Mouse (Mus musculus) heart, embryonic 15.5 days (tissue): Measurements from ENCODE around the gene Fv1. TPM values are rescaled to one million over a fixed set of nuclear protein-coding genes. Genes with fewer than 3 reads are reported as not detected.
"Not testable (repeated sequence)": the region's sequence is repeated elsewhere in the genome, so short reads cannot be mapped to it uniquely, and the experiment has no call there.

Experiments used
- ATAC-seq: fragments of 200-750 bp; cut with Nextera tagmentation; replicated peaks from 2 replicates; pipeline ENCODE4 v1.8.0; 2017; ENCODE audit warnings: low read depth, moderate TSS enrichment; ENCODE audit not compliant: insufficient number of reproducible peaks, insufficient read depth, low FRiP score
- H3K27ac ChIP-seq: fragments of 300-500 bp; sonication (generic); 2 replicates; pipeline ENCODE4 v1.5.1; 2015; ENCODE audit warnings: mild to moderate bottlenecking, inconsistent platforms
- H3K27me3 ChIP-seq: fragments of 300-500 bp; sonication (generic); 2 replicates; pipeline ENCODE4 v1.6.1; 2015; ENCODE audit warnings: inconsistent platforms
- H3K36me3 ChIP-seq: fragments of 300-500 bp; sonication (generic); 2 replicates; pipeline ENCODE4 v1.6.1; 2015; ENCODE audit warnings: mild to moderate bottlenecking, inconsistent platforms
- H3K4me1 ChIP-seq: fragments of 300-500 bp; sonication (generic); replicated peaks from 2 replicates; pipeline ENCODE4 v1.6.1; 2015; ENCODE audit warnings: inconsistent platforms
- H3K4me2 ChIP-seq: fragments of 300-500 bp; sonication (generic); 2 replicates; pipeline ENCODE4 v1.6.1; 2015; ENCODE audit warnings: inconsistent platforms, mild to moderate bottlenecking, moderate library complexity
- H3K4me3 ChIP-seq: fragments of 300-500 bp; sonication (generic); 2 replicates; pipeline ENCODE4 v1.5.1; 2015; ENCODE audit warnings: mild to moderate bottlenecking, inconsistent platforms
- H3K9ac ChIP-seq: fragments of 300-500 bp; sonication (generic); 2 replicates; pipeline ENCODE4 v1.6.1; 2015; ENCODE audit warnings: mild to moderate bottlenecking, inconsistent platforms
- H3K9me3 ChIP-seq: fragments of 300-500 bp; sonication (generic); replicated peaks from 2 replicates; pipeline ENCODE4 v1.6.1; 2016; ENCODE audit warnings: inconsistent platforms
- WGBS: fragments of 180-500 bp; shearing (Covaris S2); methylation state at CpG from one replicate; pipeline ENCODE4 v1.1.7; 2015; ENCODE audit warnings: mixed read lengths; 5-methylcytosine and 5-hydroxymethylcytosine counted together
- polyA plus RNA-seq: library from polyadenylated mRNA; unstranded; fragments of >200 nt; fragmentation: Nextera tagmentation; extraction: Ambion mirVana; gene quantifications from 2 replicates; pipeline ENCODE4 v1.2.1, GENCODE M21; 2015

The Fv1 gene
- 10.0 and 10.2 TPM in 2 replicates for polyA plus RNA-seq

DNA sequence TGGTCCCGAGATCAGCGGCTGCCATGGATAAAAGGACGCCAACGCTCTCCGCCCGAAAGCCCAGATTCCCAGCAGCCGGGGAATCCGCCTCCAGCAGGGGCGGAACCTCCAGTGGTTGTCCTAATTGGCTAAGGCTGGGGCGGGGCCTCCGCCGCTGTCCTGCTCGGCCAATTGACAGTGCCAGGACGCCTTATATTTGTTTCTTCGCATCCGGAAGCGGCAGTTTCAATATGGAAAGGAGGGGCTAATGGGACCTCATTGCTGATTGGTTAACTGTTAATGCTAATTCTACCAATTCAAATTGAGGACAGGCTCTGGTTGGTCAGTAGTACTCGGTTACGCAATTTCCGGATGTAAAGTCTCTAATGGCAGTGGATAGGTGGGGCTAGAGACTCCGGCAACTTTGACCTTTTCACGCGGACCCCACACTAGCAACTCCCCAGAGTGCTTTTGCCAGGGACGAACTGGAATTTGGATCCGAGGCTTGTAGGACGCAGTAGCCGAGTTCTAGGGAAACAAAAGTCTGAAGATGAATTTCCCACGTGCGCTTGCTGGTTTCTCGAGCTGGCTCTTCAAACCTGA is at the start of gene Fv1, which contains the start of gene Miip:
TSS of gene Fv1 (plus strand) at position 530 of the 582 bp plus-strand sequence.
TSS of gene Miip (minus strand) at position 367 of the 582 bp plus-strand sequence.
- H3K4me3 ChIP-seq, result peak within 1 kb of the TSS; percentile 65
- WGBS, result under 1% methylated on average over 30 of the region's 30 CpGs
- peak within 1 kb of the TSS; percentile 72 for H3K9ac ChIP-seq
- peaks cover 36% of the 10 kb centered on the region for H3K36me3 ChIP-seq
- H3K4me1 ChIP-seq, result peaks cover 25% of the 10 kb centered on the region
- H3K4me2 ChIP-seq, result peak within 1 kb of the TSS; percentile 82
- no peaks in the 10 kb centered on the region for H3K27me3 ChIP-seq
- no peaks in the 10 kb centered on the region for H3K9me3 ChIP-seq
- H3K27ac ChIP-seq, result peak within 1 kb of the TSS; percentile 83
- peak; percentile 96 for ATAC-seq

DNA sequence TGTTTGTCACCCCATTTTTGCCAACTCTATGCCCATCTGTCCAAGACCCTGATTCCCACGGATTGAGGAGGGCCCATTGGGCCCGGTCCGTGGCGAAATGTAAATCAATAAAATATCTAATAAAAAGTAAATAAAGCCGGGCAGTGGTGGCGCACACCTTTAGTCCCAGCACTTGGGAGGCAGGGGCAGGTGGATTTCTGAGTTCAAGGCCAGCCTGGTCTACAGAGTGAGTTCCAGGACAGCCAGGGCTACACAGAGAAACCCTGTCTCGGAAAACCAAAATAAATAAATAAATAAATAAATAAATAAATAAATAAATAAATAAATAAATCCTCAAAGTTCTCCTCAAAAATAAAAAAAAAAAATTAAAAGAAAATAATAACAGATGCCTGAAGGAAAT is 49.1 kb upstream of the Fv1 start:
- not testable (repeated sequence) for H3K4me2 ChIP-seq, H3K4me1 ChIP-seq, H3K27me3 ChIP-seq, H3K27ac ChIP-seq, H3K4me3 ChIP-seq, ATAC-seq, H3K9ac ChIP-seq
- WGBS, result 80% methylated on average over 7 of the region's 7 CpGs
- Histone ChIP-seq H3K9me3 (peaks cover 30% of the 10 kb centered on the region; the same call in 1 of the 2 replicates), H3K36me3 (peaks cover 12% of the 10 kb centered on the region)

- 83% methylated on average over 3 of the region's 3 CpGs for WGBS
- Histone ChIP-seq H3K36me3 (peaks cover 30% of the 10 kb centered on the region), H3K9me3 (peaks cover 46% of the 10 kb centered on the region)
- not testable (repeated sequence) for ATAC-seq, H3K9ac ChIP-seq, H3K4me3 ChIP-seq, H3K27ac ChIP-seq, H3K4me1 ChIP-seq, H3K4me2 ChIP-seq, H3K27me3 ChIP-seq
Observed at GRCm38 (mm10) chr4:147821414-147821813, 47.4 kb upstream of the Fv1 start.

- WGBS, result 94% methylated on average over 4 of the region's 4 CpGs
- peaks cover 55% of the 10 kb centered on the region for H3K36me3 ChIP-seq
Observed at GRCm38 (mm10) chr4:147824389-147824788, 44.4 kb upstream of the Fv1 start.

DNA sequence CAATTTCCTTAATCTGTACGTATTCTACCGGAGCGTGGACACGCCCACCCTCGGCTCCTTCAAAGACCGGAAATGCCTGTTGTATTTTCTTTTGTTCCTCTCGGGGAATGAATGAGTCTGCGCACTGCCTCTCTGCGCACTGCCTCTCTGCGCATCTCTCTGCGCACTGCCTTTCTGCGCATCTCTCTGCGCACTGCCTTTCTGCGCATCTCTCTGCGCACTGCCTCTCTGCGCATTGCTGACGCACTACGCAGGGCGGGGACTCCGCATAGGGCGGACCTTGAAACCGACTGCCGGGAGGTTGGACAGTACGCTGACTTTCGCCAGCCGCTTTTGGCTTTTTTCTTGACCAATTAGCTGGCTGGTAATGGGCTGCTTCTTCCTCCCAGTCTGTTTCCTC is 29.5 kb upstream of the Fv1 start:
- H3K4me1 ChIP-seq, H3K4me2 ChIP-seq, H3K4me3 ChIP-seq, H3K27ac ChIP-seq, ATAC-seq, H3K9me3 ChIP-seq, H3K27me3 ChIP-seq, H3K9ac ChIP-seq: not testable (repeated sequence)
- H3K36me3 ChIP-seq, result peaks cover 29% of the 10 kb centered on the region
- WGBS, result 98% methylated on average over 14 of the region's 26 CpGs

More at GRCm38 (mm10) chr4:147824389-147824788, 44.4 kb upstream of the Fv1 start:
- Histone ChIP-seq H3K27me3 (no peaks in the 10 kb centered on the region), H3K9me3 (peaks cover 60% of the 10 kb centered on the region), H3K4me3 (no peak overlapping the region), H3K4me1 (no peaks in the 10 kb centered on the region), H3K4me2 (no peak overlapping the region), H3K9ac (no peak overlapping the region), H3K27ac (no peak overlapping the region)
- ATAC-seq, result no peak

DNA sequence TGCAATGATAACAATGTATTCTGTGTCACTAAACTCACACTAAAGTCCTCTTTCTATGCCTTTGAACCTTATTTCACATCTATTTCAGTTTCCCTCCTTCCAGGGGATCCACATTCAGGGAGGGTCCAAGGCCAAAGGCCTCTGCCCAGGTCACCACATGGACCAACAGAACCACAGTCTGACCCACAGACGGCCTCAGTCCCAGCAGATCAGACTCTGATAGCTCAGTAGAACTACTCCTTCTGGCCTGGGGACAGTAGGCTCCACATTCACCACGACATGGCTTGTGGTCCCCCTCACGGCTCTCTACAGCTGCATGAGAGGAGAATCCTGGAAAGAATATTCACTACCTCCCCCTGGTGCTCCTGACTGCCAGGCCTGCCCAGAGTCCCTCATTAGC is 25.9 kb upstream of the Fv1 start:
- H3K36me3 ChIP-seq, result peaks cover 32% of the 10 kb centered on the region
- H3K9me3 ChIP-seq, result peaks cover 7% of the 10 kb centered on the region; the same call in 1 of the 2 replicates
- WGBS, result 93% methylated on average over 3 of the region's 3 CpGs
- H3K27me3 ChIP-seq, result no peaks in the 10 kb centered on the region
- ATAC-seq, result no peak
- H3K4me2 ChIP-seq, result no peak overlapping the region
- no peak overlapping the region for H3K4me3 ChIP-seq
- no peak overlapping the region for H3K27ac ChIP-seq
- H3K4me1 ChIP-seq, result peaks cover 6% of the 10 kb centered on the region
- no peak overlapping the region for H3K9ac ChIP-seq

DNA sequence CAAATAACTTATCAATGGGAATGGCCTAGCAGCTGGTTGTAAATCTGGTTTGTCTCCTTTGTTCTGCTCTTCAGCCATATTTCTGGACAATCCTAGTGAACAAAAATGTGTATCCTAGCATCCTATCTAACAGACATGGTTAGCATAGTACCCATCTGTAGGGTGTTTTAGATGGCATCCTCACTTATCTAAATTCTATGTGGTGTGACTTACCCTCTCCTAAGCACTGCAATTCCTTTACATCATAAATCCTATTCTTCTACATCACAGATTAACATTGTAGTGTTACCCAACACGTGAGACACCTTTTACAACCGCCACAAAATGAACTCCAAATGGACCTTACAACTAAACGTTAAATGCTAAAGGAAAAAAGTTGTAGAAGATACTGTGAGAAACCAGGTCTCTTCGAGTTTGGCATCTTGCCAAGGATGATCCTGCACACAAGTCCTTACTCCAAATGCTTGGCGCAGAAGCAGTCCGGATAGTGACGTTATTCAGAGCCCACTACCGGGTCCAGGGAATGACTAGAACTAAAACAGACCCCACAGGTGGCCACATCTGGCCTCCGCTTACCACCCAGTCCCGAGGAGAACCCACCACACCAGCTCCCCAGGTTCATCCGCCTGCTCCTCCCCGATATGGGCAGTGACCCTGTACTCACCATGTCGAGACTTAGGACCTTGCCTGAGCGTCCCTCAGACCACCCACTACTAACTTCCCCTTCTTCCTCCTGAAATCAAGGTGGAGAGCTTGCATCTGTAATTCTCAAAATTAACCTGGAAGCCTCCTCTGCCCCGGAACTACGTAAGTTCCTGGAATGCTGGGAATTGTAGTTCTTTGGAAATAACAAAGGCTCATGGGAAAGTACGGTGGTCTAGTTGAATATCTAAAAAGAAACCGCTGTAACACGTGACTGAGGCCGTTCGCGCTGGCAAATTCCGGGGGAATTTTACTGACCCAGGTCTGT is 20.9 kb upstream of the Fv1 start, which contains the start of gene Zfp933:
TSS of gene Zfp933 (minus strand) at position 753 of the 970 bp plus-strand sequence.
- Histone ChIP-seq H3K27ac (peak within 1 kb of the TSS; percentile 51), H3K4me2 (peak within 1 kb of the TSS; percentile 64), H3K9ac (peak within 1 kb of the TSS; percentile 71), H3K4me1 (peaks cover 9% of the 10 kb centered on the region), H3K4me3 (peak within 1 kb of the TSS; percentile 92), H3K36me3 (peaks cover 9% of the 10 kb centered on the region), H3K9me3 (no peaks in the 10 kb centered on the region), H3K27me3 (no peaks in the 10 kb centered on the region)
- WGBS, result under 1% methylated on average over 23 of the region's 23 CpGs
- ATAC-seq, result peak; percentile 81

DNA sequence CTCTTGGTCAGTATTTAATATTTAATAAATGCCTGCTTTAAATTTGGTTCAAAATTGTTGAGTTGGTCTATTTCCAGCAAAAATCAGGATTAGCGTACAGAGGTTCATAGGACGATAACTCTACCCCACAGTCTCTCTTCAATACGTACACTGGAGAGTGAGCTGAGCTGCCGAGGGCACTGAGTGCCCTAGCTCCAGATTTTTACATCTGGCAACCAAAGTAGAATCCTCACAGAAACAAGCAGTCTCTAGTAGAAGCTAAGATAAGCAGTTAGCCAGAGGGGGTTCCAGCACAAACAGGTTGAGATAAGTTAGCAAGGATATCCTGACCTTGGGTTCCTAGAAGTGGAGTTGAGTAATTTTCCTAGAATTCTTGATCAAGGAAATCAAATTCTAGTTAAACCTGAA is 20.2 kb upstream of the Fv1 start:
- Histone ChIP-seq H3K9ac (peak overlapping the region; percentile 35), H3K9me3 (no peaks in the 10 kb centered on the region), H3K4me2 (peak overlapping the region; percentile 64), H3K4me1 (peaks cover 9% of the 10 kb centered on the region), H3K4me3 (peak overlapping the region; percentile 92), H3K27ac (peak overlapping the region; percentile 17), H3K27me3 (no peaks in the 10 kb centered on the region), H3K36me3 (peaks cover 5% of the 10 kb centered on the region; the same call in 1 of the 2 replicates)
- ATAC-seq, result peak; percentile 42
- WGBS, result 4% methylated on average over 4 of the region's 4 CpGs

- H3K4me1 ChIP-seq, result peaks cover 9% of the 10 kb centered on the region
- ATAC-seq, result no peak
- no peak overlapping the region for H3K4me3 ChIP-seq
- no peaks in the 10 kb centered on the region for H3K36me3 ChIP-seq
- 80% methylated on average over 2 of the region's 2 CpGs for WGBS
- H3K27me3 ChIP-seq, result no peaks in the 10 kb centered on the region
- no peak overlapping the region for H3K9ac ChIP-seq
- no peak overlapping the region for H3K4me2 ChIP-seq
- H3K27ac ChIP-seq, result no peak overlapping the region
- H3K9me3 ChIP-seq, result no peaks in the 10 kb centered on the region
Observed at GRCm38 (mm10) chr4:147850776-147851175, 18.0 kb upstream of the Fv1 start.

- Histone ChIP-seq H3K27ac (no peak overlapping the region), H3K4me3 (no peak overlapping the region), H3K9ac (no peak overlapping the region), H3K4me1 (no peaks in the 10 kb centered on the region; the same call in 1 of the 2 replicates), H3K4me2 (no peak overlapping the region), H3K9me3 (no peaks in the 10 kb centered on the region), H3K27me3 (no peaks in the 10 kb centered on the region), H3K36me3 (peaks cover 48% of the 10 kb centered on the region)
- no peak for ATAC-seq
- 89% methylated on average over 3 of the region's 3 CpGs for WGBS
Observed at GRCm38 (mm10) chr4:147862051-147862450, 6.7 kb upstream of the Fv1 start.

DNA sequence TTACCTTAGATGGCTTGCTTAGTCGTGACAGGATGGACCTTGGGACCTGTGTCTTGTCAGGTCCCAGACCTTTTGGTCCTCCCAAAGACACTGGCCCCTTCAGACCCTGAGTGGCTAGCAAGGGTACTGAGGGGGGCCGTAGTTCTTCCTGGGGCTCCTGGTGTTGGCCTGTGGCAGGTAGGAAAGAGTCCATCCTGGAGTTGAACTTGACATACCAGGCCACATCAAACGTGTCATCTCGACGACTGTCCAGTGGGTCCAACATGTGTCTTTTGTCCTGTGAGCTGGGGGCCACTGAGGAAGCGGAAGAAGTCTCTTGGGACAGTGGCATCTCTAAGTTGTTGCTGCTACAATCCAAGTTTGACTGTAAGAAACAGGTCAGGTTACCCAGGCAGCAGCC is 3.1 kb upstream of the Fv1 start:
- ATAC-seq, result no peak
- Histone ChIP-seq H3K4me1 (peaks cover 21% of the 10 kb centered on the region), H3K27me3 (no peaks in the 10 kb centered on the region), H3K9me3 (no peaks in the 10 kb centered on the region), H3K4me2 (no peak overlapping the region), H3K36me3 (peaks cover 40% of the 10 kb centered on the region), H3K27ac (no peak overlapping the region), H3K9ac (no peak overlapping the region), H3K4me3 (no peak overlapping the region)
- WGBS, result 90% methylated on average over 6 of the region's 6 CpGs
